Mouse (Mus musculus) forebrain, embryonic 11.5 days (tissue): Measurements from ENCODE around the gene Fos. TPM values are rescaled to one million over a fixed set of nuclear protein-coding genes. Genes with fewer than 3 reads are reported as not detected.

Source experiments
- polyA plus RNA-seq: library from polyadenylated mRNA; unstranded; fragments of >200 nt; fragmentation: Nextera tagmentation; extraction: Ambion mirVana; gene quantifications from 2 replicates; pipeline ENCODE4 v1.2.1, GENCODE M21; 2014

Gene Fos
- polyA plus RNA-seq, 1 experiment from 2014 or later = 1.1 TPM

Other genes with a start within 250 kb of the Fos start
- 8.7 and 9.8 TPM in 2 replicates for gene Mlh3, start 203.3 kb upstream of the Fos start, polyA plus RNA-seq
- 53.6 and 61.9 TPM in 2 replicates for gene Acyp1, start 185.5 kb upstream of the Fos start, polyA plus RNA-seq
- gene Zc2hc1c, start 185.3 kb upstream of the Fos start, polyA plus RNA-seq = 1.2 and 1.8 TPM in 2 replicates
- 13.8 and 14.0 TPM in 2 replicates for gene Nek9, start 134.5 kb upstream of the Fos start, polyA plus RNA-seq
- 229 and 244 TPM in 2 replicates for gene Tmed10, start 99.0 kb upstream of the Fos start, polyA plus RNA-seq
- gene Jdp2, start 125.1 kb downstream of the Fos start, polyA plus RNA-seq = 0.31 TPM in 2 replicates
- gene Batf, start 212.8 kb downstream of the Fos start, polyA plus RNA-seq = 1.3 and 1.5 TPM in 2 replicates